Mouse (Mus musculus) inflammation-experienced regulatory T-cells (primary cell): Measurements from ENCODE around the gene Hcfc2. TPM values are rescaled to one million over a fixed set of nuclear protein-coding genes. Genes with fewer than 3 reads are reported as not detected.

Experiments
- polyA plus RNA-seq, 2 experiments: library from polyadenylated mRNA; unstranded; fragments of 100-300 nt; shearing (Covaris generic); gene quantifications; one replicate each; pipeline ENCODE4 v1.2.1; 2017

Hcfc2 gene
- 10 to 100 TPM; 30.6 to 31.3 TPM for polyA plus RNA-seq

GRCm38 (mm10) chr10:82695956-82696355 lies at the start of gene Hcfc2:
TSS of gene Hcfc2 (plus strand) at chr10:82696160.

DNA sequence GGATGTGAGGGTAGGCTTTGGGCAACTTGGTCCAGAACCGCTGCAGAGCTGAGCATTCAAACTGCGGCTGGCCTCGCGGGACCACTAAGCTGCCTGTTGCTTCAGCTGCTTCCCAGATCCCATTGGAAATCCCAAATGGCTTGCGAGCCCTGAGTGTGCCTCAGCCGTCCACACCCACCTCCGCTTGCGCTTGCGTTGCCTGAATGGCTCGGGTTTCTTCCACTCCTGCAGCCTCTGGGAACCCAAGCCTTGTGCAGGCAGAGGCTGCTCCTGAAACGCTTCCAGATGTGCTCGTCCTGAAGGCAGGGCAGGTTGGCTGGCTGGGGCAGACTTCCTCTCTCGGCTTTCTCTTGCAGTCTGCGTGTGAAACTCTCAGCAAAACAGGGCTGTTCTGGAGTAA lies 5.5 kb upstream of the Hcfc2 start, which contains the start of gene Glt8d2:
TSS of gene Glt8d2 (minus strand) at position 157 of the 400 bp plus-strand sequence.

DNA sequence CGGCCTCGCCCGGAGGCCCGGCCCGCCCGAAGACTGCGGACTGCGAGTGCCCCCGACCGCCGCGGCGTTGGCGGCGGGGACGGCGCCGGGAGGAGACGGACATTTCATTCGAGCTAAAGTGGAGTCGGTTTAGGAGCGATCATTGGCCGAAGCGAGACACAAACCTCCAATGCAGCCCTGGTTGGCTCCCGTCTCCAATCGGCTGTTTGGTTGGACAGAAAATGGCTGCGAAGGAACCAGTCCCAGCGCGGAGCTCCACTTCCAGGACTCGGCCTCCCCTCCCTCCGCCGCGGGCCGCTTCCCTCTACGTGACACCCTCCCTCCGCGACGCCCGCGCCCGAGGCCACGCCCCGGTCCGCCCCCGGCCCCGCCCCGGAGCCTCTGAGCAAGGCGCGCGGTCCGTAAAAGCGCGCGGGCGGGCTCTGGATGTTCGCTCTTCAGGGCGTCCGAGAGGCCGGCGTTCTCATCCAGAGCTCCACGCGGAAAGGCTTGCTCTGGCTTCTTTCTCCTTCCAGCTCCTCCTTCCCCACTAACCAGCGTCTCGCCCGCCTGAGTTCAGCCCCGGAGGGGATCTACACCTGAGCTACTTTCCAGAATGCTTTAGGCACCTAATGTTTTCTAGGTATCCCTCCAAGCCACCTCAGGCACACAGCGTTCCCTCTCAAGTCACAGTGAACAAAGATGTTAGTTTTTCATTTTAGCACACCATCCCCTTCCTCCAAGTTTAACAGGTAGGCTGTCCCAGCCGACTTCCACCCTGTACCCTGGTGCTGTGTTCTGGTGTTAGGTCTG lies 68.1 kb downstream of the Hcfc2 start, which contains the start of gene Nfyb:
TSS of gene Nfyb (minus strand) at position 305 of the 792 bp plus-strand sequence.

Other genes starting within 250 kb of the Hcfc2 start
- gene Gm1553, start 203.5 kb upstream of the Hcfc2 start, polyA plus RNA-seq: not detected
- gene 1190007I07Rik, start 72.9 kb upstream of the Hcfc2 start, polyA plus RNA-seq: 10 to 100 TPM; 33.9 to 39.1 TPM
- gene Tdg, start 66.3 kb upstream of the Hcfc2 start, polyA plus RNA-seq: 10 to 100 TPM; 39.3 to 39.5 TPM
- under 1 TPM; 0.59 to 0.66 TPM for gene Glt8d2, start 5.5 kb upstream of the Hcfc2 start, polyA plus RNA-seq
- gene Nfyb, start 68.0 kb downstream of the Hcfc2 start, polyA plus RNA-seq: 10 to 100 TPM; 66.3 to 70.2 TPM
- 10 to 100 TPM; 54.0 to 76.4 TPM for gene Txnrd1, start 137.8 kb downstream of the Hcfc2 start, polyA plus RNA-seq
- gene Eid3, start 170.5 kb downstream of the Hcfc2 start, polyA plus RNA-seq: not detected